Mouse (Mus musculus) gastrocnemius, adult 8-10 months (tissue): ENCODE measurements at regions not wholly inside any gene's neighbourhood (a gene's known extent, or its start where the extent isn't known, plus 50 kb on each side); places are given as distances from the start of the nearest gene placed in this dataset.

Experiments
- DNase-seq, 2 experiments: peaks; one replicate each; pipeline ENCODE4 v3.0.0; 2022; ENCODE audit warnings: low spot score in 2 of 2

DNA sequence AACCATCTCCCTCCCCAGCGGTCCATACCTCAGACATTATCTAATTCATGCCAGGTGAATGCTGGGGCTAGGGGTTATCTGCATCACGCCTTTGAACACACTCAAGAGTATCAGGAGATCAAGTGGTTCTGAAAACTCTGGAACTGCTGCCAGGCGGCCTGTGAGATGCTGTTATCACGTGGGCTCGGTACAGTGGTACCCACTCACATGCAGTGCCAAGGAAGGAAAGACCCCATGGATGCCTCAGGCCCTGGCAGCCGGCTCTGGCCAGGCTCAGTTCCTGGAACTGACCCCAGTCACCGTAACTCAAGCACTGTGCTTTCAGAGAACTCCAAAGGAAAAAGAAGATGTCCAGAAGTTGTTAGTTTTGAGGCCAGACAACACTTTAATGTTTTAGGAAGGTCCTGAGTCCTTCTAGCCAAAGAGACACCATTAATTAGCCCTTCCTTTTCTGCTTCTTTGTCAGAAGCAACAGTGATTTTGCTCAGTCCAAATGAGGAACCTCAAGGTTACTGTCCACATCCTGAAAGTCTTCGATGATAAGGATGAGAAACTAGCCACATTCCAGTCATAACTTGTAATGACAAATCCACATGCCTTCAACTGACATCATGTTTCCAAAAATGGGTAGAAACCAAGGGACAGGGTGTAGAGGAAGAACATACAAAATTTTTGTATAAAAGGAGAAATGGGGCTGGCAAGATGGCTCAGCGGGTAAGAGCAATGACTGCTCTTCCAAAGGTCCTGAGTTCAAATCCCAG, 126.1 kb downstream of the Zbtb18 start:
- DNase-seq = no peak

DNA sequence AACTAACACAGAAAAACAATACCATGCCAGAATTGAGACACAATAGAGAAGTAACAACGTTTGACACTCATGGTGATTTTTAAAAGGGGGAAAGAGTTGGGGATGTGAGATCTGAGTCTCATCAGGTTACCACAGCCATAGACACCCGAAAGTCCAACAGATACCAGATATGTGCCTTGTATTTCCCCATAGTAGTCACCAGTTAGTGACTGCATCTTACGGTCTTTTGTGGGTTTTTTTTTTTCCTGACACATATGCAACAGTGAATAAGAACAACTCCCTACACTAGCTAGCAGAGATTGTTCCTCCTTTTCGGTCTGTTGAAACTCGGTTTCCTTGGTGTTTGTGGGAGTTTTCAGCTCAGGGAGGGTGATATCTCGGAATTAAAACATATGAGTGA, 127.4 kb downstream of the Zbtb18 start:
- DNase-seq = no peak

DNA sequence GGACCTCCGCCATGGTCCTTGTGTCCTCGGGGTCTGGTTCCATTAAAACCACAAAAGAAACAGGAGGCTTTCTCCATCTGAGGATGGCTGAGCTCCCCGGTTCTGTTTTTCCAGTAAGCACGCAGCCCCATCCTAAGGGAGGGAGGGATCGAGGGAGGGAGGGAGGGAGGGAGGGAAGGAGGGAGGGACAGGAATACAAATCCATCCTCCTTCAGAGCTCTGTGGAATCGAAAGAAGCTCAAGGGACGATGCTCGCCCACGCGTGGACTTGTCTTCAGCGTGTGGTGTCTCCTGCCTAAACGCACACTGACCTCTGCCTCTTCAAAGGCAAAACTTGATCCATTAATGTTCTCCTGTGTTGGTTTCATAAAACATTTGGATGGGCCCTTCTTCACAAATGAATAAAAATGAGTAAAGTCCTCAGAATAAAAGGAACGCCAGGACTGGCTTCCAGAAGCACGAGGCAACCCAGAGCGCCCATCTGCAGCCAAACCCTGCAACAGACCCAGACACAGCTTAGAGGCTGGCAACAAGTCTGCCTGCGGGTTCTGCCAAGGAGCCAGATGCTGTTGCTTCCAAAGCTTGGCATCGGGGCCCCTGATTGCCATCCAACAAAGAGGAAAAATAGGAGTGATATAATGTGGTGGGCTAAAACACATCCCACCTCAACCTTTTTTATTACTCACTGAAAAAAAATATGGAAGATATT, 131.0 kb downstream of the Zbtb18 start:
- no peak for DNase-seq

DNA sequence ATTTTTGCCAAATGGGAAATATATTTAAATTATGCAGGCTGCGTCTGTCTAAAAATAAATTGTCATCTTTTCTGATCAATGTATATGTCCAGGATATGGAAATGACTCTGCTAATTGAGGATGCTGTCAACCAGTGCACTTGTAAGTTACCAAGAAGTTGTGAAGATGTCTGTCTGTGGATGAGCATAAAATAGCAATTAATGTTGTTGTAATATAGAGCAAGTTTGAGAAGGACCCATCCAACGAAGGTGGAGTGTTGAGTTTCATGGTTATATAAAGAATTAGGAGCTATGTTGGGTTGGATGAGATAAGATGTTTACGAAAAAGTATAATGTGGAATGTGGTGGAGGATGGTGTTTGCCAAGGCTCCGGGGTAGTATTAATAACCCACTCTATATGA, 131.6 kb downstream of the Zbtb18 start:
- no peak for DNase-seq

DNA sequence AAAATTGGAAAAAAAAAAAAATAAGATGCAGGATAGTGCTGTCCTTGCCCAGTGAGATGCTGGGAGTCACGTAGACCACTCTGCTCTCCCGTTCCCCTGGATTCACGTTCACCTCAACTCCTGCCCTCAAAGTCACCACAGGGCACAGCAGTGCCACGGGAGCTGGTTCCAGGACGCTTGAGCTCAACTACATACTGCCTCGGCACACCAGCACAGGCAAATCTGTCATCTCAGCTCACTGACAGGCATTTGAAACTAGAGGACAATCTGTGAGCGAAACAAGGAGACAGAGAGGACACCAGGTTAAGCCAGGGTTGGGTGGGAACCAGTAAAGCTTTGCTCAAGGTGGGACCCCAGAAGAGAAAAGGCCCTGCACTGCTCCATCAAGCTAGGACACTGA, 132.2 kb downstream of the Zbtb18 start:
- no peak for DNase-seq

DNA sequence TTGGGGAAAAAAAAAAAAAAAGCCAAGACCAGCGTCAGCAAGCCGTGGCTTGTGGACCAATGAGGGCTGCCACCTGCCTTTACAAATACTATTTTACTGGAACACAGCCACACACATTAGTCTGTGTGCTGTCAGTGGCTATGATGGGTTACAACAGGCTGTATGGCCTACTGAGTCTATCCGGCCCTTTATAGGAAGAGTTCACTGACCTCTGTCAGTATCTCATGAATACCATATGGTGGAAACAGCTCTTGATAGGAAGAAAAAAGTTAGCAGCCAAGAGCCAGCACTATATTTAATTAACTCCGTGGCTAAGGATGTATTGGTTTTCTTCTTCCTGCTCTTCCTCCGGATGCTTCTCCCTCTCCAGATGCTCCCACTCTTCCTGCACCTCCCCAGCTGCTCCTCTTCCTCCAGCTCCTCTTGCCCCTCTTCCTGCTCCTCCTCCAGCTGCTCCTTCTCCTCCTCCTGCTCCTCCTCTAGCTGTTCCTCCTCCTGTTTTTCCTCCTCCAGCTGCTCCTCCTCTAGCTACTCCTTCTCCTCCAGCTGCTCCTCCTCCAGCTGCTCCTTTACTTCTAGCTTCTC, 142.2 kb downstream of the Zbtb18 start:
- no peak for DNase-seq

DNA sequence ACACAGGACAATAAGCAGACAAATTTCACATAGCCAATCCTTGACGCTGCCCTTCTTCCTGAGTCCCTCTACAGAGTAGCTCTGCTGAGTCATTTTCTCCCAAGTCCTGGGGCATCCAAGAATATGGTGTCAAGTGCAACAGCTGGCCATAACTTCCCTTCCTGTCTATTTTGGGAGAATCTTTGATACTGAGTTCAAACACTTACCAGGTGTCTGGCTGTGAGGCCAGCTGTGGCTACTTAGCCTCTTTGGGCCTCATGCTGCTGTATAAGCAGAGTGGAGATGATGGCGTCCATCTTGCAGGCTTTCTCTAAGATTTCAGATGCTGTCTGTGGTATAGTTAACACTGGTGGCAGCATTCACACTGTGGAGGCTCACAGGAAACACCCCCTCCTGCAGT, 143.2 kb downstream of the Zbtb18 start:
- no peak for DNase-seq

DNA sequence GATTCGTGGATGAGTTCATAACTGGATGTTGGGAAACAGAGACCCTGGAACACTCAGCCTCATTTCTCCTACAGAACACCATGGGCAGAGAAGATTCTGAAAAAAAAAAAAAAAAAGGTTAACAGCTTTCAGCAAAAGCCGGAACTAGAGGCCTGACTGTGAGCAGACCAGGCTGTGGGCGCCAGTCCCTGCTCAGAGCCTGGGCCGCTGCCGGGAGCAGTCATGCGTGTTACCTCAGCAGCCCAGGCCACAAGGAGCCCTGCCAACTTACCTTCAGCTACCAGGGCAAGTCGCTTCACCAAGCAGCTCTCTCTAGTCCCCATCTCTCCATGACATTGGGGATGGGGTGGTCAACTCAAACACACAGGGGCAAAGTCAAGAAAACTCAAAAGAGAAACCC, 140.6 kb upstream of the 1700016C15Rik start:
- no peak for DNase-seq

DNA sequence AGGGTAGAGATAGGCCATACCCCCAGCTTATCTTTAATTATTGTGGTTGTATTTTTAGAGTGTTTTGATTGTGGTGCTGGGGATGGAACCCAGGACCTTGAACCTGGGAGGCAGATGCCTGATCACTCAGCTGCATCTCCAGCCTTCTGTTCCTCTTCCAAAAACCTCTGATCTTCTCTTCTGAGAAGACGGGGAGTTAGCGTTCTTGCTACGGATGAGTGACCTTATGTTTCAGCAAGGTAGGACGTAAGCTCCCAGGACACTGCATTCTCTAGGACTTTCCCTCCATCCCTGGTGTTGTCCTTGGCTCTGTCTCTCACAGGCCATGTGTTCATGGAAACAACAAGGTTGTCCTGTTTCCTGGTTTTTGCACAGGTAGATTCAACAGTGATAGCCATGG, 140.0 kb upstream of the 1700016C15Rik start:
- no peak for DNase-seq

DNA sequence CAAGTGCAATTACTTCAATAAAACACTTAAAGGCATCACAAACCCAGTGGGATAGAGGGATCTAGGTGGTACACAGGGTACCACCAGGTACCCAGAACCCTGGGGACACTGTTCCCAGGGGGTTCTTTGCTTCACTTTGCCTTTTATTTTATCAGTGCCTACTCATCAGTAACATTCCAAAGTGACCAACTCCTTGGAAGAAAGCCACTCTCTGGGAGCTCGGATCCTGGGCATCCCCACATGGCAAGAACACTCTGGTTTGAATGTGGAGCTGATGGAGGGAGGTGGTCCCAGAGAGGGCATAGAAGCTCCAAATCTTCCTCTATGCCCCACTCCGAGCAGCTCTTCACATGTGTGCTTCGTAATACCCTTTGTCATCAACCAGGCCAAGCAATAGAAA, 137.9 kb upstream of the 1700016C15Rik start:
- DNase-seq = no peak

DNA sequence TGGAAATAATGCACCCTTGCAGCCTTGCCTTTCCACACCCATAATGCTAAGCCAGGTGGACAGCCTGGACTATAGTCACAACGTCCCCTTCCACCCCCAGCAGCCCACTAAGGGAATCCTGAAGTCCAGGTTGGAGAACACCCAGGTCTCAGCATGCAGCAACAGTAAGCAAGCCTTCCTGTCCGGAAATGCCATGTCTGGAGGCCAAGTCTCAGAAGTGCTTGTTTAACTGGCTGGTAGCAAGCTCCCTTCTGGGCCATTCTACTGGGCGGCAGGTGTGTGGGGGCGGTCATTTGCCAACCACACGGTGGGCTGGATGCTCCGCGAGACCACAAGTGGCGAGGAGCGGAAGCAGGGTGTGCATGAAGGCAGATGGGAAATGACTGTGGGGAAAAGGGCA, 137.3 kb upstream of the 1700016C15Rik start:
- DNase-seq = no peak

DNA sequence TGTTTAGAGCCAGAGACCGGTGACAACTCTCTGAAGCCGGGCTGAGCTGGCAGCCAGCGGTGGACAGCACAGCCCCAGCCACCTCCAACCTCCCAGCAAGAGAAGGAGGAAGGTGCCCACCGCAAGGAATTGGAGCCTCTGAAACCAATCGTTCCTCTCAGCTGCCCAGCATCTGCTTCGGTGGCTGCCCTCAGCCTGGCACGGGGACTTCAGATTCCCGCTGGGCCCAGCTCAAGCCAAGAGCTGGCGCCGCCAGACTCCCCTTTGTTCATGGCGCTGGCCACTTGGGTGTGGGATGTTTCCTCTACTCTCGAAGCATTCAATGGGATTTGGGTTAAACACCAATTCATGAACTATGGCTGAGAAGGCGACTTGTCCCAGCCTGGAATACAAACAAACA, 135.3 kb upstream of the 1700016C15Rik start:
- DNase-seq = no peak

DNA sequence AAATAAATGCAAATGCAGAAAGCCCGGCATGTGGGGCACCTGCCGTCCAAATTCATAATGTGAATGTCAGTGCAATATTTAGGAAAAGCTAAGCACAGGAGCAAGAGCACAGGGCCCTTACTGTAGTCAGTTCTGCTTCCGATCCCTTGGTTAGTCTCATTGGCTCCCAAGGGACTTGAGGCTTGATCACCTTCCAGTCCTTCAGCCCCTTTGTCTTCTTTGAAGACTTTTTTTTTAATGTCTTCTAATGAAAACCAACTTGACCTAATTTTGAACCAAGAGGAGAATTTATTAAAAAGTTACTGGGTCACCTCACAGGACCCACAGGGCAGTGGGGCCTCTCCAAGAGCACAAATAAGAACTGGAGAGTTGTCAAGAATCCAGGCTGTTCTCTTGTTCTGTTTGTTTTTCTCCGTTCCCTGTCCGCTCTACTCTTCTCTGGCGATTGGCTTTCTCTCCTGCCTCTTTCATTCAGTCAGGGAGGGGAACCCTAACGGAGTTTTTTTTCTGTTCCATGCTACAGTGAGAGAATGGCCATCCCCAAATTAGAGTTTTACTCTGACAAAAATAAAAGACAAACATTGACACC, 134.2 kb upstream of the 1700016C15Rik start:
- no peak for DNase-seq

DNA sequence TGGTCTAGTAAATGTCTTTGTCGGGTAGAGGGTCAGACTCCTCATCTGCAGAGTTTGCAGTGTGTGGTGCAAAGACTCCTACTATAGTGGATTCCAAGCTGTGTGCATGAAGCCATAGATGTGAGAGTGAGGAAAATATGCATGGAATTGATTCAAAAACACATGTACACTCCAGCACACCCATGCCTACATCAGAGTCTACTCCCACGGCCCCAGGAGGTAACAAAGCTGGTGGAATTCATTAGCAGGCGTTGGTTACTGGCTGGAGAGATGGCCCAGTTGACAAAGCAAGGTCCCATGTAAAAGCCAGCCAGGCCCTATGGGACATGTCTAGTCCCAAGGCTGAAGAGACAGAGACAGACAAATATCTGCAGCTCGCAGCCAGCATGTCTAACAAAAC, 132.6 kb upstream of the 1700016C15Rik start:
- no peak for DNase-seq

DNA sequence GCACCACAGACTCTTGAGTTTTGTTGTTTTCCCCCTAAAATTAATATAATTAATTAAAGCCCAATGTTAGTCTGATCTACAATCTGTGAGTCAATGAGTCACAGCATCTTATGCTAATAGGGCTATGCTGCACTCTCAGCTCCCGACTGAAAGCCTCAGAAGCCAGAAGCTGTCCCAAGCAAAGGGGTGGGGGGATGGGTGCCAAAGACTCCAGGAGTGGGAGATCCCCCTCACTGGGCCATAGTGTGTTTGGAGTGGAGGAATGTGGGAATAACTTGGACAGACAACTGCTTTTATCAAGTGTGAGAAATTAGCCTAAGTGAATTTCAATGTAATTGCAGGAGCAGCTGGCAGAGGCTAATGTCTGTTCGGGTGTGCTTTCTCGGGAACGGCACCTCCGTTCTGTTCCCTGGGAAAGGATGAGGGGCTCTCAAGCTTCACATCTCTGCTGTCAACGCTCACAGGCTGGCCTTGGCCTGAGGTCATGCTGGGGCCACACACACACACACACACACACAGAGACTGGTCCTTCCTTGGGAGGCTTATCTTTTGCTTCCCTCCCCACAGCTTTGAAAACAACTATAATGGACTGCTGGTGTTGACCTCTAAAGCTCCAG, 124.2 kb upstream of the 1700016C15Rik start:
- DNase-seq = no peak

DNA sequence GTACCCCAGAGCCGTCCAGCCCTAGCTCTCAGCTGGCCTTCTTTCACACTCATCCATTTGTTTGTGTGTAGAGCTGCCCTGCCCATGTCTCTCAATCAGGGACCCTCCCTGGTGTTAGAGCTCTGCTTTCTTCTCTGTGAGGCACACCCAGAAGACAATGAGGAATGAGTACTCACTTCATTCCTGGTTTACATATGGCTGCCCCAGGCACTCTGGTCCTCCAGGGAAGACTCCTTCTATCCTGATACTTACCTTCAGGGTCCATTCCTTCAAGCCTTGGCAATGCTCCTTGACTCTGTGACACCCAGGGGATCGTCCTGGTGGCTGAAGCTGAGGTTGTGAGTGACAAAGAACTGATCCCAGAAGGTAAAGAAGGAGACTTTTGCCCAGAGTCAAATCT, 122.0 kb upstream of the 1700016C15Rik start:
- DNase-seq = no peak

DNA sequence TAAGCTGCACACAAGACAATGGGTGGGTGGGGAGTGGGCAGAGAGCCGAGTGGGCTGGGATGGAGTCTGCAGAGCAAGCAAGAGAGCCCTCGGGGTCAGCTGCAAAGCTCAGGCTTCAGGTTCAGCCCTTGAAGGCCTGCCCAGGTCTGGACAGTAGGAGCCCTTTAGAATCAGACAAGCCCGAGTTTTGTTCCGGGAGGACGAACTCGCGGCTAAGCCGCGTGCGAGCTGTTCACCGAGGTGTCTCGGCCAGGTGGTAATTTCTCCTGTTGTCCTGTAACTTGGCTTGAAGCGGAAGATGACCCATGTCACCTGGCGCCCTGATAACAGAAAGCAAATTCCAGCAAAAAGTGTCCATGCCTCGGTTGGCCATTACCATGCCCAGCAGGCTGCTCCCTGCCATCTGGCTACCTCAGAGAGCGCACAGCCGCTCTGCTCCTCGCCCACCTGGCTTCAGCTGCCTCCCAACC, 121.0 kb upstream of the 1700016C15Rik start:
- no peak for DNase-seq

DNA sequence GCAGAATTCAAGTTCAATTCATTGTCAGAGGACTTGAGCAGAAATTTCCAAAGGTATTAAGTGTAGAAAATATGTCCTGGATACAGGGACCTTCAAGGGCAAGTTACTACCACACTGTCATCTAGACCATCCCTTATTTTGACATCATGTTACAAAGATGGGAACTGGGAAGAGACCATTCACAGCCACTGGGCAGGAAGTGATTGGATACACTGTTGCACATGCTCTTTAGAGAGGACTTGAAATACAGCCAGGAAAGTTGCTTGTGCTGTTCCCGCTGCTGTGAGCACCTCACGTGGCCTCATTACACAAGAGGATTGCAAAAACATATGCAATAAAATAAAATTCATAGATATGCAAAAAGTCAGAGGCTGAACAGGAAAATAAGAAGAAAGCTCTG, 120.4 kb upstream of the 1700016C15Rik start:
- no peak for DNase-seq

DNA sequence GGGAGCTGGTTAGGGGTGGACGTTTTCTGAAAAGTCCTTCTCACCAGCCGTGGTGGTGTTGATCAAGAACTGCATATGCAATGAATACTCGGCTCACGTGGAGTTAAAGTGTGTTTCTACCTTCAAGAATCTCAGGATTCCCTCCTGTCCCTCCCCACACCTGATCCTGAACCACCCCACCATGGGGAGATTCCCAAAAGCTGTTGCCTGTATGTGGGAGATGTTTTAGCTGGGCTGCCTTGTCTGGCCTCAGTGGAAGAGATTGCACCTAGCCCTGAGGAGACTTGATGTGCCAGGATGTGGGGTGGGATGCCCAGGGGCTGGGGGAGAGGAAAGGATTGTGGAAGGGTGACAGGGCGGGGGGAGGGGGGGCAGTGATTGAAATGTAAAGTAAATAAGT, 119.9 kb upstream of the 1700016C15Rik start:
- no peak for DNase-seq

DNA sequence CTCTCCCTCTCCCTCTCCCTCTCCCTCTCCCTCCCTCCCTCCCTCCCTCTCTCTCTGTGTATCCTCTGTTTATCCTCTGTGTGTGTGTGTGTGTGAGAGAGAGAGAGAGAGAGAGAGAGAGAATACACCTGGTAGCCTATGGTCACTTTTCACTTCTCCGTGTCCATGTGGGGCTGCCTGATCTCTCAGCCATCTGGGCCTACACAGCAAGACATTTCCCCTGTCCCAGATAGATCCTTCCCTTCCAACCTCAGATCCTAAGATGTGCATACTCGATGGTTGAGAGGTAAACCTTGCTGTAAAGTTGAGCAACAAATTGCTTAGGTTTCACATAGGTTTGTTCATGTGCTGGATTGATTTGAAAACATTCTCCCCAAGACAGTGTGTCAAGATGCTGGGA, 119.5 kb upstream of the 1700016C15Rik start:
- no peak for DNase-seq

DNA sequence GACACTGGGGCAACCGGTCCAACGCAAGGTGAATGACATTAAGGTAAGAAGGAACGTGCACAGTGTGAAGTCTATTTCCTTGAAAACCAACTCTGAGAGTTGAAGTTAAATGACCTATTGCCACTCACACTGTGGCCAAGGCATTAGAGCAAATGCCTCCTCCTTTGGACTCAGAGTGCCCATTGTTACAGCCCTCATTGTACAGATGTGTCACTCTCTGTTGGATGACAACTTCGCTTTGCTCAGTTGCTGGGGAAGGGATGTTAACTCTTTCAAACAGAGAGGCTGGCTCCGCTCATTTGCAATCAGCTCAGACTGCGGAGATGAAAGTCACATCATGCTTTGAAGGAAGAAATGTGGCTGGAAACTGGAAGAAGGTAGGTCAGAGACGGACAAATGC, 117.1 kb upstream of the 1700016C15Rik start:
- no peak for DNase-seq

DNA sequence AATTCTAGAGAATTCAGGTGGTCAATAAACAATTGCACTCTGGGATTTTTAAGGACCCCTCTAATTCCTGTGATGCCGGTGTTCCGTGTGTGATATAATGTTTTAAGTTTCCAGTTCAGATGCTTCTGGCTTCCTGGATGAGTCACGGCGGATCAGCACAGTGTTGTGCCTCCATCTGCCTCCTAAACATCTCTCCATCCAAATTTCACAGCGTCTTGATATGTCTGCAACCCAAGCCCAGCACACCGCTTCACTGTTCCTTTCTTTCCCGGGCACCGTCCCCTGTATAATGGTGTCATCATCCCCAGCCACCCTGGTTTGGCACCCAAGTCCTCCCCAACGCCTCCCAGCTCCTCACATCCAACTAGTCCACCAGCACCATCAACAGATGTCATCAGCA, 114.0 kb upstream of the 1700016C15Rik start:
- DNase-seq = no peak
